Mouse (Mus musculus) small intestine, adult 2 months (tissue): ENCODE data around the gene Selenbp1.
"Not testable (repeated sequence)": the region's sequence is repeated elsewhere in the genome, so short reads cannot be mapped to it uniquely, and the experiment has no call there.

Source experiments
- CTCF ChIP-seq: fragments of 200-500 bp; IDR thresholded peaks from 2 replicates; pipeline ENCODE4 v1.5.1; 2012; ENCODE audit warnings: low read depth, mild to moderate bottlenecking, control low read depth, inconsistent platforms, low read length, moderate library complexity, mixed read lengths; ENCODE audit not compliant: insufficient replicate concordance, insufficient read length; ENCODE audit errors: extremely low read depth
- POLR2A ChIP-seq: fragments of 200-500 bp; IDR thresholded peaks from 2 replicates; pipeline ENCODE4 v1.6.1; 2012; ENCODE audit warnings: low read depth, mild to moderate bottlenecking, control low read depth, inconsistent platforms, low read length, moderate library complexity

- not testable (repeated sequence) for TF ChIP-seq CTCF, POLR2A
These were observed 7.2 kb downstream of the Selenbp1 start for GRCm38 (mm10) chr3:94940033-94940432.
